Mouse (Mus musculus) adrenal gland, adult (tissue): Measurements from ENCODE around the gene Csrnp1.

Source experiments
- DNase-seq, 2 experiments: peaks; one replicate each; pipeline ENCODE4 v3.0.0; 2022 to 2023; ENCODE audit warnings: low spot score in 1 of 2; ENCODE audit not compliant: inconsistent age in 2 of 2

Csrnp1 gene

DNA sequence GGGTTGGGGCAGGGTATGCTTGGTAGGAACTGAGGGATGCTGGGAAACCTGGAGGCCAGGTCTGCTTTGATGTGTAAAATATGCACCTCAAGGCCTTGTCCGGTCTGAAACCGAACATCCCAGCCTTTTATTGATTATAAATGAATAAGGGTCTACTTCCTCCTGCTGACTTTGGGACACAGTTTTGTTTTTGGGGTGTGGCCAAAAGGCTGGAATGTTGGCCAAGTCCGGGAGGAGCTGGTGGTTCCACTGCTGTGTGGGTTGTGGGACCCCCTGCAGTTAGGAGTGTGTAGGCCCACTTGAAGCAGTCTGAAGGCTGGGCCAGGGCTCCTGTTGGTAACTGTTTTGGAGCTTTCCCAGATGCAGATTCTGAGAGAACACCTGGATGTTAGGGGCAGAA, 21.5 kb upstream of the Csrnp1 start:
- no peak for DNase-seq

DNA sequence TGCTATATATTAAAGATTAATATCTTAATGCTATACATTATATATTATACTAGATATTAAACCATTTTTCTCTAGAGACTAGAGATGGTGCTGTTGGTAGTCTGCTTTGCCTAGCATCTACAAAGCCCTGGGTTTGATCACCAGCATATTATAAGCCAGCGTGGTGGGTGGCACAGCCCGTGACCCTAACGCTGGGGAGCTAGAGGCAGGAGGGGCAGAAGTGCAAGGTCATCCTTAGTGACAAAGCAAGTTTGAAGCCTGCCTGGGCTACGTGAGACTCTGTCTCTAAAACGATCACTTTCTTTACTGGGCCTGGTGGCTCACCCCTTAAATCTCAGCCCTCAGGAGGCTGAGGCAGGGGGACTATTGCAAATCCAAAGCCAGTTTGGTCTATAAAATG, 18.4 kb upstream of the Csrnp1 start:
- DNase-seq, result peak in 1 of 2 experiments; percentile 35

DNA sequence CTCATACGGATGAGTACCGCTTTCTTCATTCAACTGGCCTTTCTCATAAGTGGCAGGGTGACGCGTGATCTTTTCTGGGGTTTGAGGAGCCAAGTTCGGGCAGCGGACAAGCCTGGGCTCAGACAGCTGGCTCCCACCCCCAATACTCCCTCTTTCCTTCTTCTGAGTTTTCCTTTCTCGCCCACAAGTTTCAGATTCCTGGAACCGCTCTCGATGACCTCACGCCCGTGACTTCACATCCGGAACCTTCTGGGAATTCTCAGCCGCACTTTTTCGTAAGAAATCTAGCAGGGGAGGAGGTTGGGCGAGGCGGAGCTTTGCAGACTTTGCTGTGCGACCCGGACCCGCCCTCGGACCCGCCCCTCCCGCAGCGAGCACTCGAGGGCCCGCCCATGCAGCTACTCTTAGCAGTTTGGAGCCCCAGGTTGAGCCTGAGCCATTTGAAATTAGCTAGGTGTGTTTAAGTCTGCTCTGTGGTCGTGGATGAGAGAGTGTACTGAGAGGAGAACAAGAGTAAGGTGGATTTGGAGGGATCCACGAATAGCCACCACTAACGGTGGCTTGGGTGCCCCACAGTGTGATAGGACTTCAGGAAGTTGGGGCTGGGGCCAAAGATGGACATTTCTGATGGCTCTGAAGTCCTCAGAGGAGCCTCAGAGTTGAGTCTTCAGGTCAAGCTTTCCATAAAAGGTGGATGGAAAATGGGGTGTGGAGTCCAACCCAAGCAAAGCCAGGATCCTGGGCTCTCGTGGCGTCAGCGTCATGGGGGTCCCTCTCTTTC, 17.7 kb upstream of the Csrnp1 start:
- DNase-seq, result peak; percentile 91 to 98

DNA sequence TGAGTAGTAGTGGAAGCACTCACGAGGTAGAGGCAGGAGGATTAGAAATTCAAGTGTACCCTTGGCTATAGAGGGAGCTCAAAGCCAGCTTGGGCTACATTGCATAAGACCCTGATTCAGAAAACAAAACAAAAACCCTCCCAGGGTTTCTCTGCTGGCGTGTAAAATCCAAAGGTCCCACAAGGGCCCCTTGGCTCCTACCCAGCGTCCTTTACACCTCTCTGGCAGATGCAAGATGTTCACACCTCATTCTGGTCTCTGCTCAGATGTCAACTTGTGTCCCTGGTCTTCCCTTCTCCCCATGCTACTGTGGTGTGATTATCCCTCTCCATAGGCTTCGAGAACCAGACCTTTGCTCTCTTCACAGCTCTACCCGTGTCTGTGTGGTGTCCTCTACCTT, 16.3 kb upstream of the Csrnp1 start:
- DNase-seq, result peak in 1 of 2 experiments; percentile 44

DNA sequence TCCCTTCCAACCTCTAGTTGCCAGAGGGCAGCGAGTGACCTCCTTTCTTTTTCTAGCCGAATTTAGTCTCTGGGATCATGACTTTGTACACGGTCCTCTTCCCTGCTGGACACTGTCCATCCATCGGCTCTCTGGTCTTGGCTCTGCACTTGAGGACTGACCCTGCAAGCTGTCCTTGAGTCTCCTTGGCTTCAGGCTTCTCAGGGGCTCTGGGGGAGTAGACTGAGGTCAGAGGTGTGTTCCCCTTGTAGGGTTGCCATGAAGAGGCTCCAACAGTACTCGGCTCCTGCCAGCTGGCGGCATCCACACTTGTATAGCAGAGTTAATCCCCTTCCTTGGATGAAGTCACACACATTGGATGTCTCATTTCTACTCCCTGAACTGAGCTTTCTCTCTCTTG, 15.2 kb upstream of the Csrnp1 start:
- peak in 1 of 2 experiments; percentile 48 for DNase-seq

DNA sequence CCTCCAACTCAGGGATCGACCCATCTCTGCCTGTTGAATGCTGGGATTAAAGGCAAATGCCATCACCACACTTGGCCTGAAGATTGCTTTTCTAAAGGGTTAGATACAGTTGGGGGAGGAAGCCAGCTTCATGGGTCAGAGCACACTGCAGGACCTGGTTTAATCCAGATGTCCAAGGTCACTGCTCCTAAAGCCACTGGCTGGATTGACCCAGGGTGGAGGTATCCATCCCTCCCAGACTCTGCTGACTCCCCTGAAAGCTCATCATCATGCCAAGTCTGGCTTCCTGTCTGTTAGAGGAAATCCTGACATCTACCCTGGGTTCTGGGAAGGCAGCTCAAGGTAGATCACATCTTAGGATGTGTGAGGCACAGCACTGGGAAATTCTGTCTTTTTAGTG, 14.3 kb upstream of the Csrnp1 start:
- no peak for DNase-seq

DNA sequence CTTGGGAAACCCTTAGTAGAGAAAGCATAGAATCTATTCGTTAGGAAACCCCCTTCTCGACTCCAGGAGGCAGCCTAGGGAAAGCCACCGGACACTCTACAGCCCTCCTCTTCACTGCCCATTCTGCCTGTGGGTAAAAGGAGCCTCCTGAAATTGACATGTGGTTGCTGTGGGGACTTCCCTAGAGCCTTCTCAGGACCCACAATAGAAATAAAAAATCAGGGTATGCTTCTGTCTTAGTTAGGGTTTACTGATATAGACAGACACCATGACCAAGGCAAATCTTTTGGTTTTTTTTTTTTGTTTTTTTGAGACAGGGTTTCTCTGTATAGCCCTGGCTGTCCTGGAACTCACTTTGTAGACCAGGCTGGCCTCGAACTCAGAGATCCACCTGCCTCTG, 11.6 kb upstream of the Csrnp1 start:
- DNase-seq, result no peak

DNA sequence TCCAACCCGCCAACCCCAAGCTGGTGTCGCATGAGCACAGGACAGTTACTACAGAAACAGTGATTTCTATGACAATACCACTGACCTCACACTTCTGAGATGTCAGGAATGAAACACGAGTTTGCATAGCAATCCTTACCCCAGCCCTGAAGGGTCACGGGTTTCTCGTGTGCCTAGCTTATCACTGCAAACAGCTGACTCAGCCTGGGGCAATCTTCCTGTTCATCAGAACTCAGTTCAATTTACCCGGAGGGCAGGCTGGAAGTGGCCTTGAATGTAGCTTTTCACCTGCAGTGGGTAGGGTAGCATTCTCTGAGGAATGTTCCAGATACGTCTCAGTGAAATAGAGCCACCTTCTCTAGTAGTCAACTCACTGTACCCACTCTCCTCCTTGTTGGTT, 9.7 kb upstream of the Csrnp1 start:
- DNase-seq, result no peak

DNA sequence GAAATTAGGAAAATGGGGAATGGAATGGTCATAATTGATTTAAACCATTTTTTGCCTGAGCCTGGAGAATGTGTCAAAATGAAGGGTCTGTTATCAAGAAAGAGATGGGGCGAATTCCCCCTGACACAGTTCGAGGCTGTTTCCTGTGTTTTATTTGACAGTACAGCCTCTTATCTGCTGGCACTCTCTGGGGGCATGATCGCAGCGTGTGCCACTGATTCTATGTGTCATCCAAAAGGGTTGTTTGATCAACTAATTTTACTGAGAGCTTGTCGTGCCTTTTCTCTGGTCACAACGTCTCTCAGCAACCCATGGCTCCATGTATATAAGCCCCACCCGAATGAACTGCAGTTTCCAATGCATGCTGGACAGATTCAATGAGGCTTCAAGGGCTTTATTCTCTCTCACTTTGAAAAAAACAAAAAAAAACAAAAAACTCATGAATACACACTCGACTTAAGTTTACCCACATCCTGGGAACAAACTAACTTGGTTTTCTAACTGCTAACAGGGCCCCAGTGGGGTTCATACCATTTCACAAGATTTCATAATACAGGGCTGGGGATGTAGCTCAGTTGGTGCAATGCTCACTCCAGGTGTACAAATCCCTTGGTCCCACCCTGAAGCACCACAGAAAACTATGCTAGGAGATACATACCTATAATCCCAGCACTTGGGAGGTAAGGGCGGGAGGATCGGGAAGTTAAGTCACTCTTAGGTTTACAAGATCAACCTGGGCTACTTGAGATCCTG, 8.8 kb upstream of the Csrnp1 start:
- DNase-seq, result no peak

DNA sequence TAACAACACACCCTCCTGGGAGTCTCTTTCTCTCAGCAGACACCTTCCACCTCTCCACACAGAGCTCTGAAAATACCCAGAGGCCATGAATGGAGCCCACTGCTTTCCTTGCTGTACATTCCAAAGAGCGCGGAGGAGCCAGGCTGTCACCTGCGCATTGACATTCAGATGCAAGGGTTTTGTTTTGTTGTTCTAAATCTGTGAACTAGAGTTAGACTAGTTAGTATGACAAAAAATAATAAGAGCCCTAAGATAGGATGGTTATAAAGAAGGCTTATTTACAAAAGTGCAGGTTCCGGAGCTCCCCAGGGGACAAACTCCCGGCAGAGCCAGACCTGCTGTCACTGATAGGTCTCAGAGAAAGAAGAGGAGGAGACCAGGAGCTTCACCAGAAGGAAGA, 6.9 kb upstream of the Csrnp1 start:
- DNase-seq, result no peak

DNA sequence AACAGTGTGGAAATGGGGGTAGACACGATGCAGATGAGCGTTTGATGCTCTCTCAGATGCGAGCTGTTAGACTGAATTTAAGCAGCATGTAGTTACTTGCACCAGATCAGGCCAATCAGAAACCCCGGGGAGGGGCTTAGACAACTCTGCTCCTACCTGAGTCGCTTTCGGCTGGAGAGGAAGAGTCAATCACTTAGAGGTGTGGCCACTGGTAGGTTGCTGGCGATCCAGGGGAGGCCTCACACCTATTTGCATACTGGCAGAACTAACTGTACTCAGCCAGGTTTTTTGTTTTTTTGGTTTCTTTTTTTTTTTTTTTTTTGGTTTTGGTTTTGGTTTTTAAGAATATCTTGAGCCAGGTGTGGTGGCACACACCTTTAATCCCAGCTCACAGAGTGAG, 3.8 kb upstream of the Csrnp1 start:
- DNase-seq, result no peak

DNA sequence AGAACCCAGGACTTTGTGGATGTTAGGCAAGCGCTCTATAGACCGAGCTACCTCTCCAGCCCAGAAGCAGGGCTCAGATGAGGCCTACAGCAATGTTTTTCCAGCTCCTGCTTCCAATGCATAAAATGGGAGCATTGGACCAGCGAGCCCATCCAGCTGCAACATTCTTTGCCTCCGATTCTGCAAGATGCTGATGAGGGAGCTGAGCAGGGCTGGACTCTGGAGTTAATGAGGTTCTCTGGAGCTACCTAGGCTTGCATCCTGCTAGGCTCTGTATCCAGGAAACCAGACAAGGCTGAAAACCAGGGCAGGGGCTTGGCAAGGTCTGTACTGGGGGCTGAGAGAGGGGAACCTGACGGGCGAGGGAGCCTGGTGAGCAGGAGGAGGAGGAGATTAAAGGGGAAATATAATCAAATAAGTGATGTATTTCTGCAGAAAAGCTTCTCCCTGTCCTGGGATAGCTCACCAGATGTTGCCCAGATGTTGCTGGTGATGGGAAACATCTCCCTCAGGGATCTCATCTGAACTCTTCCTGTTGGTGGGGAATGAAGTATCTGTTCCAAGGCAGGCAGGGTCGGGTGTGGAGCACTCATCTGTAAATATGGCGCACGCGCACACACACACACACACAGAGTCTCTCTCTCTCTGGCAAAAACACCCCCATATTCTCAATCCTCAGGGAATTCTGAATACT, 1.6 kb upstream of the Csrnp1 start:
- no peak for DNase-seq

DNA sequence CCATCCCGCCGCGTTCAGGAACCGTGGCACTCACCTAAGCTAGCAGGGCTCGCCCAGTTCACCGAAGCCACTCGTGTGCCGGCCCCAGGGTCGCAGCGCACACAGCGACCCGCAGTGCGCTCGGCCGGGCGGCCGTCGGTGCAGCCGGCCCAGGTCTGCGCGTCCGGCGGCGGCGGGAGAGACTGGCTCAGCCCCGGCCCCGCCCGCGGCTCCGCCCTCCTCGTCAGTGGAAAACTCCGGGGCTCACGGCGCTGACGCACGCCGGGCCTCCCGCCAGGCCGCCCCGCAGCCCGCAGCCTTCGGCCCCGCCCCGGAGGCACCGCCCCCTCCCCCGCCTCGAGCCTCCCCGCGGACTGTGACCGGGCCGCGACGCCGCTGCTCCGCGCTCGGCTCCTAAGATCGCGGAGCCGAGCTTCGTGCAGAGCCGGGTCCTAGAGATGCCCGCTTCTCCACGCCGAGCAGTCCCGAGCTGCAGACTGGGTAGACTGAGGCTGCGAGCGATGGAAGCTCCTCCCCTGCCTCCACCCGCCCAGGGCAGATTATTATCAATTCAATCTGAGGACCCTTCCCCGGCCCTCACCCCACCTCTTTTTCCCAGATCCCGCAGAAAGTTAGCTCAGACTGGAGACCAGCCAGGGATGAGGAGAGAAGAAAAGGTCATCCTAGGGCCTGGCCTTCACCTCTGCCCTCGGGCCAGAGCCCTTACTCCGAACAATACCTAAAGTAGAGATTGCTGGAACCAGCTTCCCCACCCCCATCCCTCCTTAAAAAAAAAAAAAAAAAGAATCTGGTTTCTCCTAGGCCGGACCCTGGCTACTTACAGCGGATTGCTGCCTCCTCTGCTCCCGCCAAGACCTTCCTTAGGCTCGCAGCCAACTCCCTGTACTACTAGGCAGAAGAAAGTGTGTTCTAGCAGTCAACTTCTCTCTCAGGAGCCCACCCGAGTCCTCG, 598 bp downstream of the Csrnp1 start:
- DNase-seq, result peak; percentile 95 to 97

DNA sequence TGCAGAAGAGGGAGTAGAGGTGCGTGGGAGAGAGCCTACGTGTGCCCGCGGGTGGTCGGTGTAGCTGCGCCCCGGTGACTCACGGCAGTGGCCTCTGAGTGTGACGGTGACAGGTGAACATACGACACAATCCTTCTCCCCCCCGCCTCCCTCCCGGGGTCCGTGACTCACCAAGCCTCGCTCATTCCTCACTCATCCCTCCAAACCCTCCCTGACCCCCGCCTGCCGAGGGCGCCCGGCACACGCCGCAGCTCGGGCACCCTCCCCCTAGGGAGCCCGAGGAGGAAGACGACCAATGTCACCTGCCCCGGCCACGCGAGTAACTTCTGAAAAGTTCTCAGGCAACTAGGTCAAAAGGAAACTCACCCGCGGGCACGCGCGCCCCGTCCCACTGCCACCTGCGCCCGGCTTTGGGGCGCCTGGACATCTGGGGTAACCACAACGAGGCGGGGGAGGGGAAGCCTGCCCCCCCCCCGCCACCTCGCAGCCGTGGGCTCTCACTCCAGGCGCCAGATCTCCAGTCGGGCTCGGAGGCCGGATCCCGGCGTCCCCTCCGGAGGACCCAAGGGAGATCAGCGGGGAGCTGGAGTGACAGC, 1.4 kb downstream of the Csrnp1 start:
- peak; percentile 89 to 92 for DNase-seq

DNA sequence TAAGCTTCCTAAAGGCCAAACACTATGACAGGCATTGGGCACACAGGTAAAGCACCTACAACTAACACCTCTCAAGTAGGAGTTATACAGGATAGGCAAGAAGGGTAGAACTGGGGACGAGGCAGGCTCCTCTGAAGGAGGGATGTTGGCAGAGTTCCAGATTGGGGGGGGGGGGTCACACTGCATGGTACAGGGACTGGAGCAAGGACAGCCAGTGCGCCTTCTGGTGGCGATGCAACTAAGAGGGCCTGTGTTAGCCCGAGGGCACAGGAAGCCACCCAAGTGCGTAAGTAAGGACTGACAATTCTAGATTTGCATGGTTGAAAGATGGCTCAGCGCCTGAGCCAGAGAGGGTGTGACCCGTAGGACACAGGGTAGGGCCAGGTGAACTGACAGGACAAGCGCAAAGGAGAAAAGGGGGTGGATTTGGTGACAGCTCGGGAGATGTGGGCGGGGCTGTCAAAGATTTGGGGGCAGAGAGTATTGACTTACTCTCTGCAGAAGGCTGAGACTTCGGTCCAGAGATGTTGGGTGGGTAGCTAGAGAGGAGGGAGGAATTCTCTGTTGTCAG, 2.1 kb downstream of the Csrnp1 start:
- DNase-seq, result peak; percentile 79 to 88

DNA sequence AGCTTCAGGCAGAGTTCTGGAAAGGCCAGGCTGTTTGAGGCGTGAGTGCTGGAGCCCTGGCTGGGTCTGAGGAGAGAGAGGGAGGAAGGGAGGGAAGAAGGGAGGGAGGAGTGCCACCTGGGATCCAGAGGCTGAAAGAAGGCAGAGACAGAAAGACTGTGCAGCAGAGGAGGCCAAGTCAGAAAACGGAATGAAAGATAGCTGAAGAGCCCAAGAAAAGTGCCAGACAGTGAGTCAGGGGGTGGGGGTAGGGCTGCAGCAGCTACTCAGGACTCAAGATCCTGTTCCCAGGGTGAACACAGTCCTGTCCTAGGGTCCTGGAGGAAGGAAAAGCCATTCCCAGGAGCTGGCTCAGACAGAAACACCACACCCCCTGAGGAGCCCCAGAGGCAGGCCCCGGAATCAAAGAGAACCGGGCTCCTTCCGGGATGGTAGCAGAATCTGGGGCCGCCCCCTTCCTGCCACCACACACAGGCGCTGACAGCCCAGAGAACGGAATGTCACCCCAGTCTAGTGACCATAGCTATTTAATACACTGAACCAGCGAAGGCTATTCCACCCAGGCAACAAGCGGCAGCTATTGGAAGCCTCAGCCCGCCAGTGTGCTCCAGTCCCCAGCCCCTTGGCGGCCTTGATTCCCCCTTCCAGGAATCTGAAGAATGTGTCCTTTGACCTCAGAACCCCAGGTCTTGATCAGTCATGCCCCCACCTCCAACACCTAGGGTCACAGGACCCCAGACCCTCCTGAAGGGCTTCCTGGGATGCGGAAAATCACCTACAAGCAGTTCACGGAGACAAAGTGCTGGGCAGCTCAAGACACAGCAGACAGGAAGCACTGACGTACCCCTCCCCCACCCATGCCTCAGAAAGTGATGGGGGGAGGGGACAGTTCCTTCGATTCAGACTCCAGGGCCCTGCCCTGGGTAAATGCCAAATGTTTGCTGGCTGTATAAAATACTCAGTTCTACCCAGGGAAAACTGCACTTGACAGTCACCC, 3.0 kb downstream of the Csrnp1 start:
- DNase-seq, result peak; percentile 87 to 93

DNA sequence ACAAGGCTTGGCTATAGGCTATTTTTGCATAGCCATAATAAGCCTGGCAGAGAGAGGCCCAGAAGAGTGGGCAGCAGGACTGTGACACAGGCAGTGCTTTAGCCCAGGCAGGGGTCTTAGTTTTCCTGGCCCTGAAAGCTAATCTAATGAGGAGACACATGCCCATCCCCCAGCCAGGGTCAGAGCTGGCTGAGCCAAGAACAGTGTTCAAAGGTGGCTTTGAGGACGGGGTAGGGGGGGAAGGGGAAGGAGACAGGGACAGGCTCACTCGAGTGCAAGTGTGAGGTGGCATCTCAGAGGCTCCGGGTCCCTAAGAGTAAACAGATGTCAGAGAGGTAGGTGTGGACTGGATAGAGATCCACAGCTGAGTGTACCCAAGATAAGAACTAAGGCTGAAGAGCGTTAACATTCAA, 3.7 kb downstream of the Csrnp1 start:
- DNase-seq, result no peak

DNA sequence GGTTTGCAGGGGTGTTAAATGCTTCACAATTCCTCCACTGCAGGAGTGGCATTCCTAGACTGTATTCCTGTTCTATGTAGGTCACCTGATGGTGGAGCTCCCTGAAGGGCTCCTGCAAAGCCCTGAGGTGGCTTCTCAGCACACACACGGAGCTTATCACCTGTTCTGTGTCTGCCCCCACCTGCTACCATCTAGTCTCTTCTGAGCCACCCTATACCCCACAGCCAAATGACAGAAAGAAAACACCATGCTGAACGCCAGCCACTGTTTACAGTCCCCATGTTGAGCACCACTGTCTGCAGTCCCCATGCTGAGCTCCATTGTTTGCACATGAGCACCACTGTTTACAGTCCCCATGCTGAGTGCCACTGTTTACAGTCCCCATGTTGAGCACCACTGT, 4.7 kb downstream of the Csrnp1 start:
- peak in 1 of 2 experiments; percentile 48 for DNase-seq
